Mouse (Mus musculus) liver, postnatal 0 days (tissue): ENCODE results near the gene Kif1c. TPM values are rescaled to one million over a fixed set of nuclear protein-coding genes. Genes with fewer than 3 reads are reported as not detected.

ENCODE experiments used
- ATAC-seq: fragments of 200-750 bp; cut with Nextera tagmentation; 2 replicates; pipeline ENCODE4 v1.8.0; 2017; ENCODE audit warnings: mild to moderate bottlenecking, moderate library complexity
- DNase-seq: peaks from one replicate; pipeline ENCODE4 v3.0.0-alpha.2; 2016
- H3K27ac ChIP-seq: fragments of 300-500 bp; sonication (generic); 2 replicates; pipeline ENCODE4 v1.5.1; 2014; ENCODE audit warnings: antibody characterized with exemption, moderate library complexity, mild to moderate bottlenecking, low read depth
- H3K27me3 ChIP-seq: fragments of 300-500 bp; sonication (generic); 2 replicates; pipeline ENCODE4 v1.6.1; 2014; ENCODE audit warnings: low read length, control low read depth, mixed read lengths; ENCODE audit not compliant: insufficient read depth
- H3K36me3 ChIP-seq: fragments of 300-500 bp; sonication (generic); replicated peaks from 2 replicates; pipeline ENCODE4 v1.6.1; 2014; ENCODE audit warnings: mild to moderate bottlenecking, control low read depth, low read length, moderate library complexity, mixed read lengths; ENCODE audit not compliant: insufficient read depth
- H3K4me1 ChIP-seq: fragments of 300-500 bp; sonication (generic); 2 replicates; pipeline ENCODE4 v1.6.1; 2014; ENCODE audit warnings: antibody characterized with exemption, mild to moderate bottlenecking, control low read depth; ENCODE audit not compliant: insufficient read depth
- H3K4me2 ChIP-seq: fragments of 300-500 bp; sonication (generic); 2 replicates; pipeline ENCODE4 v1.6.1; 2014; ENCODE audit warnings: low read depth, mild to moderate bottlenecking, low read length, moderate library complexity, mixed read lengths
- H3K4me3 ChIP-seq: fragments of 300-500 bp; sonication (generic); 2 replicates; pipeline ENCODE4 v1.5.1; 2014; ENCODE audit warnings: low read depth, low read length
- H3K9ac ChIP-seq: fragments of 300-500 bp; sonication (generic); replicated peaks from 2 replicates; pipeline ENCODE4 v1.6.1; 2014; ENCODE audit warnings: mild to moderate bottlenecking, moderate library complexity
- H3K9me3 ChIP-seq: fragments of 300-500 bp; sonication (generic); 2 replicates; pipeline ENCODE4 v1.6.1; 2016; ENCODE audit warnings: mild to moderate bottlenecking, control low read depth, low read length, mixed read lengths
- CTCF ChIP-seq: sonication (generic); IDR thresholded peaks from 2 replicates; pipeline ENCODE4 v1.5.1; 2016; ENCODE audit warnings: antibody characterized with exemption, low read depth
- EP300 ChIP-seq: IDR thresholded peaks from 2 replicates; pipeline ENCODE4 v1.6.1; 2016; ENCODE audit warnings: antibody characterized with exemption, low read depth, mild to moderate bottlenecking
- WGBS: fragments of 180-500 bp; shearing (Covaris S2); extraction: QIAGEN DNeasy Blood & Tissue Kit; methylation state at CpG from one replicate; pipeline ENCODE4 v1.1.7; 2014; ENCODE audit not compliant: insufficient replicate concordance; 5-methylcytosine and 5-hydroxymethylcytosine counted together
- polyA plus RNA-seq: library from polyadenylated mRNA; unstranded; fragments of >200 nt; fragmentation: Nextera tagmentation; extraction: Ambion mirVana; gene quantifications from 2 replicates; pipeline ENCODE4 v1.2.1, GENCODE M21; 2015

The Kif1c gene
- polyA plus RNA-seq, 1 experiment from 2014 or later, result 1.8 TPM

DNA sequence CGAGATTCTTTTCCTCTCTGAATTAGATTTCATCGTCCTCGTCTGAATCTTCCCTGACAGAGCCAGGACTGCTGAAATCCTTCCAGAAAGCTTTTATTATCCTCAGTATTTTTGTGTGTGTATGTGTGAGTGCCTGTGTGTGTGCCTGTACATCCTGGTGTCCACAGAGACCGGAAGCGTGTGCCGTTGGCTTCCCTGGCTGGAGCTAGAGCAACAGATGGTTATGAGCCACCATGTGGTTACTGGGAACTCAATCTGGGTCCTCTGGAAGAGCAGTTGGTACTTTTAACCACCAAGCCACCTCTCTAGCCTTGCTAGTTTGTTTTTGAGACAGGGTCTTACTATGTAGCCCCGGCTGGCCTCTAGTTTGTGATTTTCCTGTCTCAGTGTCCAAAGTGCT is 41.8 kb downstream of the Kif1c start:
- ATAC-seq (0 out of 2 replicates have a peak, but pooled peaks have one; percentile 30), DNase-seq (no peak)
- no peaks in the 10 kb centered on the region for H3K36me3 ChIP-seq
- peak overlapping the region; percentile 86 for H3K27ac ChIP-seq
- no peak overlapping the region for H3K4me3 ChIP-seq
- no peak overlapping the region for H3K9ac ChIP-seq
- TF ChIP-seq CTCF (no peak), EP300 (no peak)
- H3K9me3 ChIP-seq, result no peaks in the 10 kb centered on the region; the same call in 1 of the 2 replicates
- H3K4me1 ChIP-seq, result peaks cover 17% of the 10 kb centered on the region
- no peak overlapping the region for H3K4me2 ChIP-seq
- H3K27me3 ChIP-seq, result no peaks in the 10 kb centered on the region
- 75% methylated on average over 7 of the region's 7 CpGs for WGBS

DNA sequence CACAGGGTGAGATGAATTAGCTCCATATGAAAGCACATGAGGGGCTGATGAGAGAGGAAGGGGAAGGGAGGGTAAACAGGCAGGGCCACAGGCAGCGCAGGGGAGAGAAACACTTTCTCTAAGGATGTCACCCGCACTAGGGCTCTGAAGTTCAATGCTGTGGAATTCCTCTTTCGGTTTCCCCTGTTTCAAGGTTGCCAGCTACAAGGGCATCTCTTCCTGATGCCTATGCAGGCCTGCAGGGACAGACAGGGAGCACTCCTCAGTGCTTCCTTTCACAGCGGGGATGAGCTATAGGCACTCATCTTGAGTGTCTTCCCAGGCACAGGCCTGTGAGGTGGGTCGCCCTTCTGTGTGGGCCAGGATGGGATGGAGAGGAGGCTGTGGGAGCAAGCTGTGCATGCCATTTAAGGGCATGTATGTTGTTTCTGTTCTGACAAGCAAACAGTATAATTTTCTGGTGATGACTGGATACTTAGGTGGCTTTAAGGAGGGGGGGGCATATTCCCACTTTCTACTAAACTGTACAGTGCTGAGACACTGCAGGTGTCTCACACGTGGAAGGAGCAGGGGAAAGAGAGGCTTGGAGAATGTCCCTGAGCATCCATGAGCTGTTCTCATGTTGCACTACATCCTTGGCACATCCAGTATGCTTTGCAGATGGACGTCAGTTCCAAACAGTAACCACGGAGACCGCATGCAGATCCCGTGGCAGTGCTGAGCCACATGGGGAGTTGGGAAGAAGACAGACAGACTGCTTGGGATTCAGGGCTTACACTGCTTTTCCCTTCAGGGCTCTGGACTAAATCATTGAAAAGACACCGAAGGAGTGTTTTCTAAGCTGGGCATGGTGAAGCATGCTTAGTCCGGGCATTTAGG is 42.5 kb downstream of the Kif1c start:
- H3K27ac ChIP-seq, result peak overlapping the region; percentile 86
- ATAC-seq (no peak), DNase-seq (no peak)
- no peak overlapping the region for H3K9ac ChIP-seq
- no peaks in the 10 kb centered on the region for H3K27me3 ChIP-seq
- H3K4me3 ChIP-seq, result no peak overlapping the region
- H3K9me3 ChIP-seq, result no peaks in the 10 kb centered on the region; the same call in 1 of the 2 replicates
- TF ChIP-seq CTCF (no peak), EP300 (no peak)
- no peak overlapping the region for H3K4me2 ChIP-seq
- H3K4me1 ChIP-seq, result peaks cover 17% of the 10 kb centered on the region
- no peaks in the 10 kb centered on the region for H3K36me3 ChIP-seq
- 74% methylated on average over 12 of the region's 12 CpGs for WGBS

DNA sequence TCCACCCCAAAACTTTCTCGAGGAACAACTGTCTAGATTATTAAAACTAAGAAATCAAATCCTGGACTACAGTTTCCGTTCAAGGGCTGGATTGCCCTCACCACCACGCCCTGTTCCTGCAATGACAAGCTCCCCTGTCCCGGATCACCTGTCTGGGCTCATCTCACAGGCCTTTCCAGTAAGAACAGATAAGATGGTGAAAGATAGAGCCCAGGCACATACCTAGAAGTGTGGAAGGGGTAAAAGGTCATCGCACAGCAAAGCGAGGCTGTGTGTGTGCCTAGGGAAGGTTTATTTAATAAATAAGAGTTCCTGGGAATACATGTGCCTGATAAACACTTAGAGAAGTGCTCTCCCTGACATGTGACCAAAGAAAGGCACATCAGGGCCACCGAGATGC is 45.3 kb downstream of the Kif1c start:
- H3K9me3 ChIP-seq, result peaks cover 2% of the 10 kb centered on the region; the same call in 1 of the 2 replicates
- H3K9ac ChIP-seq, result no peak overlapping the region
- no peak overlapping the region for H3K4me3 ChIP-seq
- no peaks in the 10 kb centered on the region for H3K27me3 ChIP-seq
- WGBS, result 66% methylated on average over 7 of the region's 7 CpGs
- TF ChIP-seq EP300, result no peak
- TF ChIP-seq CTCF, result no peak
- no peak for ATAC-seq
- H3K4me2 ChIP-seq, result no peak overlapping the region
- peaks cover 15% of the 10 kb centered on the region for H3K4me1 ChIP-seq
- no peak for DNase-seq
- no peak overlapping the region for H3K27ac ChIP-seq
- no peaks in the 10 kb centered on the region for H3K36me3 ChIP-seq

DNA sequence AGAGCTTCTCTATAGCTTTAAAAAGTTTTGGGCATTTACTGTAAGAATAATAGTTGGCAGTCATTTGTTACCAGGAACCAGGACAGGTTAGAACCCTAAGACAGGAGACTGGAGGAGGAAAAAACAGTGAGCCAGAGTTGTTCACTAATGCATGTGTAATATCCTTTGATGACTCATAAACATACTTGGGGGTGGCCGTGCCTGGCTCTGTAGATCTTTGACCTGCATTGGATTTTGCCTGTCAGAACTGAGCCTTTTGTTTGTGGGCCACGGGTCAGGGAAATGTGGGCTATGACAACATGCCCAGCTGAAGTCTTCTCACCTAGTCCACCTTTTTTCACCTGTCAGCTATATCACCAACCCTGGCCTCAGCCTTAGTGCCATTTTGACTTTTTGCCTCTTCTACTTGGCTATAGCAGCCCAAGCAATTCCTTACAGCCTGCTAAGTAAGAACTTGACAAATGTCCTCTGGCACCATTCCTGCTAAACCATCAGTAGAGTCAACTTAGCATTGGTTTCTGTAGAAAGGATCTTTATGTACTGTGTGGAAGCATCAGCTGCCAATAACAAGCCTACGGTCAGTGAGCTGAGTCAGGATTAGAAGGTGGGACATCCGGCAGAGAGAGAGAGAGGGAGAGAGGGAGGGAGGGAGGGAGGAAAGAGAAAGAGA is 47.7 kb downstream of the Kif1c start:
- 61% methylated on average over 4 of the region's 4 CpGs for WGBS
- TF ChIP-seq CTCF (no peak), EP300 (0 out of 2 replicates have a peak, but pooled peaks have one; percentile 23)
- no peaks in the 10 kb centered on the region for H3K27me3 ChIP-seq
- 0 out of 2 replicates have a peak, but pooled peaks cover 7% of the 10 kb centered on the region for H3K4me1 ChIP-seq
- H3K9ac ChIP-seq, result no peak overlapping the region
- DNase-seq, result peak; percentile 46
- H3K4me3 ChIP-seq, result no peak overlapping the region
- ATAC-seq, result peak; percentile 95
- H3K9me3 ChIP-seq, result peaks cover 2% of the 10 kb centered on the region; the same call in 1 of the 2 replicates
- H3K4me2 ChIP-seq, result no peak overlapping the region
- peak overlapping the region; percentile 85 for H3K27ac ChIP-seq
- H3K36me3 ChIP-seq, result no peaks in the 10 kb centered on the region

DNA sequence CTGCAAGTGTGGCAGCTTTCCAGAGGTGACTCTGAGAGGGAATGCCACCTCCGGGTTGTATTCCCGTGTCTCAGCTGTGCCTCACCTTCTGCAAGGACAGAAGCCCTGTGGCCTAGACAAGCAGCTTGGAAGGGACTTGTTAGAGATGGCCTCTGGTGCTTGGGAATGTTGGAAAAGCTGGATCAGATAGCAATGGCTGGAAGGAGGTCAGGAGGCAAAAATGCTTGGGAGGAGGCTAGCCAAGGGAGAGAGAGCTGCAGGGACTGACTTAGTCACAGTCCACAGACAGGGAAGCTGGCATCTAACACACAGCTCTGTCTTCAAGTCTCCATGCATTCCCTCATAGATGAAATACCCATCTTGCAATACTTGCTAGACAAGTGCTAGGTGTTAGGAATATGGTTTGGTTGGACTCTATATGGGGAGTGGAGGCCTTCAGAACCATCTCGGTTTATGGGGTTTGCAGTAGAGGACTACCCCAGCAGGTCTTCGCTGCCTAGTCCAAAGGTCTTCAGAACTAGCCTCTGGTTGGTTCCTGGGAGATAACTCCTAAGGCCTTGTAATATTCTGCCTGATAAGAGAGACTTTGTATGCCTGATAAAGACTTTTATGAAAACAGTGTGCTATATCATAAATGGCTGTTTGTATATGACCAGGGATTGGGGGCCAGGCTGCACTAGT is 52.1 kb downstream of the Kif1c start:
- H3K27ac ChIP-seq, result no peak overlapping the region
- no peaks in the 10 kb centered on the region for H3K36me3 ChIP-seq
- H3K4me1 ChIP-seq, result no peaks in the 10 kb centered on the region
- H3K4me2 ChIP-seq, result no peak overlapping the region
- H3K9me3 ChIP-seq, result 0 out of 2 replicates have a peak, but pooled peaks cover 2% of the 10 kb centered on the region
- no peak for DNase-seq
- no peak for TF ChIP-seq CTCF
- no peak for TF ChIP-seq EP300
- H3K4me3 ChIP-seq, result no peak overlapping the region
- no peaks in the 10 kb centered on the region for H3K27me3 ChIP-seq
- 53% methylated on average over 4 of the region's 4 CpGs for WGBS
- H3K9ac ChIP-seq, result no peak overlapping the region
- no peak for ATAC-seq

DNA sequence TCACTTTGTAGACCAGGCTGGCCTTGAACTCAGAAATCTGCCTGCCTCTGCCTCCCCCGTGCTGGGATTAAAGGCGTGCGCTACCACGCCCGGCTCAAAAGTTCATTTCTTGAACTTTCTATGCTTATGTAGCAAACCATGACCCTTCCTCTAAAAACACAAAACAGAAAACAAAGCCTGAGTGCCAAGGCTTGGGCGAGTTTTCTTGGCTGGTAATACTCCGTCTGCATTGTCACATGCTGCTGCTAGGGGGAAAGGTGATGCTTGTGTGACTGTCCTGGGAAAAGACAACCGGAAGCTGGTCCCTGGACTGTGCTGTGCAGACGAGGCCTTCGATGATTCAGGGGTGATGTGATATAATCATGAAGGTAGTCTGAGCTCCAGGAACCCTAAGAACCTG is 52.8 kb downstream of the Kif1c start:
- Histone ChIP-seq H3K4me1 (no peaks in the 10 kb centered on the region), H3K9ac (no peak overlapping the region), H3K36me3 (no peaks in the 10 kb centered on the region), H3K27me3 (no peaks in the 10 kb centered on the region), H3K4me2 (no peak overlapping the region), H3K27ac (no peak overlapping the region), H3K9me3 (0 out of 2 replicates have a peak, but pooled peaks cover 2% of the 10 kb centered on the region), H3K4me3 (no peak overlapping the region)
- DNase-seq (no peak), ATAC-seq (no peak)
- TF ChIP-seq EP300 (no peak), CTCF (no peak)
- 85% methylated on average over 10 of the region's 10 CpGs for WGBS
